Mouse (Mus musculus): Measurements from ENCODE around the gene Tns4. TPM values are rescaled to one million over a fixed set of nuclear protein-coding genes. Genes with fewer than 3 reads are reported as not detected.

The Tns4 gene
- total RNA-seq, 4 experiments from 2014 or later: not detected

DNA sequence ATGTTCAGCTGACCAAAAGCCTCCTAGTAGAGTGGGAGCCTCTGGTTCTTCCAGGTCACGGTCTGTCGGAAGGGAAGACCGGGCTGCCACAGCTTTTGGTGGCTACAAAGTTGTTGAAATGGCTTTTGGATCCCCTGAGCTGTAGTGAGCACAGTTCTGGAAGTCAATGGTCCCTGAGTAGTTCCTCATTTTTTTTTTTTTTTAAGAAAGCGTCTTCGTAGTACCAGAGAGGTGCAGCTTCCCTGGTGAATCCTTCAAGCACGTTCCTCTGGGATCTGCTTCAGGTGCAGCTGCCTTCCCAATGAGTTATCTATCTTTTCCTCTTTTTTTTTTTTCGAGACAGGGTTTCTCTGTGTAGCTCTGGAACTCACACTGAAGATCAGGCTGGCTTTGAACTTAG is 4.6 kb upstream of the Tns4 start:
- no peak for DNase-seq (ENCODE audit: low spot score in 2 of 2)

DNA sequence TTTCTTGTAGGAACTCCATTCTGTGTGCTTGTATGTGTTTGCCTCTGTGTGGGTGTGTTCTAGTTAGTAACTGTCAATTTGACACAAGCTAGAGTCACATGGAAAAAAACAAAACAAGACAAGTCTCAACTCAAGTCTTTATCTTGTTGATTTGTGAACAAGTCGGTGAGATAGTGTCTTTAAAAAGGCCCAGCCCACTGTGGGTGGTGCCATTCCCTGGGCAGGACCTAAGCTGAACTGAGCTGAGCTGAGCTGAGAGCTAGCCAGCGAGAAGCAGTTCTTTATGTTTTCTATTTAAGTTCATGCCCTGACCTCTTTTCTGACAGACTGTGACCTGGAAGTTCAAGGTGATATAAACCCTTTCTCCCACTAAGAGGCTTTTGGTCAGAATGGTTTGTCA is 2.6 kb upstream of the Tns4 start:
- no peak for DNase-seq (ENCODE audit: low spot score in 2 of 2)

DNA sequence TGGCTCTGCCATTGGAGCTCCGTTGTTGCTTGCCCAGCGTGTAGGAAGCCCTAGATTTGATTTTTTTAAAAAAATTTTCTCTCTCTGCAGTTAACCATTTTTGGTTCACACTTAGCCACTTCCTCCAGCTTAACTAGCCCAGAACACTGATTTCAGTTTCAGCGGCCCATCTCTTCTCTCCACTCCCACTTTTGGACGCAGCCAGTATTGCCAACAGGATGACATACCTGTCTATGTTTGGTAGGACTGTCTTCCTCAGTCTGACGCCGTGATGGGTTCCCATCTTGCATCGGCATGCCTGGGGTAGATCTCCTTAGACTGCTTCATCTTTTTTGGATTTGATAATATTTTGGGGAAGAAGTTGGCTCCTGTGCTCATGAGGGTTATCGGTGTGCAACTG is 1.3 kb upstream of the Tns4 start:
- no peak for DNase-seq (ENCODE audit: low spot score in 2 of 2)

DNA sequence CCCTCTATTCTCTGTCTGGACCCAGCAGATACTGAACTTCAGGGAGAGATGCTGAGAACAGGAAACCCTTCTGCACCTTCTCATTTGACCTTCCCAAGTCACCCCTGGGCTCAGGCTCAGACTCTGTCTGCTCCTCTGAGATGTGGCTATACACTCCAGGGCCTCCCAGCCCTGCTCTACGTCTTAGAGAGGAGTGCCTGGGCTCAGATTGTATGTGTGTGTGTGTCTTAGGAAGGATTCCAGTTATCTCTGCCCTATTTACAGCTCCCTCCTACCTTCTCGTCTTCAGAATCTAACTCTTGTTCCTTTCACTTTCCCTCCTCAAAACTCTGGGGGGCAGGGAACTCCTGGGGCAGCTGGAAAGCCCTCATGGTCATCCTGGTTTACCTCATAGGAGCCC is 620 bp downstream of the Tns4 start:
- no peak for DNase-seq (ENCODE audit: low spot score in 2 of 2)

DNA sequence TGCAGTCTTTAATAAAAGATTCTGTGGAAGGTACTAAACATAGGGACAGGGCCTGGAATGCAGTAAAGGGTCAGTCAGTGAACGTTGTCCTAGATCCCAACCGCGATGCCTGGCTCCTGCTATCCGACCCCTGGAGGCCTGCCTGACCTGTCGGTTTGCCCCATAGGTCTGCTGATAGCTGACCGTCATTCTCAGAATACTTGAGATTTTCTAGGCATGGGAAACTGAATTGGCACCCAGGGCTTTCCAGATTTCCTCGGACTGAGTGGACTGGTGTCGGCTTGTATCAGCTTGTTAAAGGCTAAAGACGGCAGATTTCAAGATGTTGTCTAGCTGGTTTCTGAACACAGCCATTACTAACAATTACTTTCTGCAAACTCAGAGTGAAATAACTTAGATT is 4.7 kb downstream of the Tns4 start:
- no peak for DNase-seq (ENCODE audit: low spot score in 2 of 2)

DNA sequence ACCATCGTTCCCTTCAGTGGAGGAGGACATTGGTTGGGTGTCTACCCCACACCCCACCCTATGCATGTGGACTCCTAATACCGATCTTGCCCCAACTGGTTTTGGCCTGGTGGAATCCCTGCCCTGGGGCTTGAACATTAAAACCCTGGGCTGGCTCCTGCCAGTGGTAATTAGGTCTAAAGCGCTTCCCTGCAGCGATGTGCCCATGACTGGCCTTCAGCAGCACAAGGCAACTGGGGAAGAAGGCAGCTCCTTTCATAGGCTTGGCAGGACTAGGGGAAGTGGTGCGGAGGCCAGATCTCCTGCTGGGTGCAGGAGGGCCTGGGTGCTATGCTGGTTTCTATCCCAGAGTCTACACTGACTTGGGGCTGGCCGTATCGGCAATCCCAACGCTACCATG is 5.6 kb downstream of the Tns4 start:
- DNase-seq (ENCODE audit: low spot score in 2 of 2): no peak

DNA sequence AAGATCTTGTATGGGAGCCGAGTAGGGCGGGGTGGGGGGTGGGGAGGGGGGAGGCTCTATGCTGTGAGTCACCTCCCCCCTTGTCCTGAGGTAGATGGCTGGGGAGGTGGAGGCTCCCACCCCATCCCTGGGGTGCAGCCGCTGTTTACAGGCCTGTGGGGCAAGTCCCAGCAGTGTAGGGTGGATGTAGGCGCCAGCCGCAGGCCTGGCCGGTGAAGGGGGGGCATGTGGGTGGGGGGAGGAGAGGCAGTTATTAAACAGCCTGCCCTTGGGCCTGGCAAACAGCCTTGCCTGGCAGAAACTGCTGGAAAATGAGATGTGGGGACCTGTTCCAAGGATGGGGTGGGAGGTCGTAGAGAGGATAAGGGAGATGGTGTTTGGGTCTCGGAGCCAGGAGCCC is 7.0 kb downstream of the Tns4 start:
- no peak for DNase-seq (ENCODE audit: low spot score in 2 of 2)

DNA sequence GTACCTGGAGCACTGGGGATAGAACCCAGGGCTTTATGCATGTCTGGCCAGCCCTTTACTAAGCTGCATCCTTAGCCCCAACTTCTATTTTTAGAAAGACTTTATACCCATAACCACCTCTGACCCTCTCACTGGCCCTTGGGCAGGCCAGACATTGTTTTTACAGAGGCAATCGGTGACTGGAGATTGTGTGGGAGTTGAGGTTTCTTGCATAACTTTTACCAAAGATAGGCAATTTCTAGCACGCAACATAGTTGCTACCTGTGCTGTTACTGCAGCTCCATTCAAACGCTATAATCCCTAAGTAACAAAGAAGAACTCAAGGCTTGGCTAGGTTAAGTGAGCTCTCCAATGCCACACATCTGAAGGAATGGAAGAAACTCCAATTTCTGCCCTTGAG is 7.5 kb downstream of the Tns4 start:
- no peak for DNase-seq (ENCODE audit: low spot score in 2 of 2)

DNA sequence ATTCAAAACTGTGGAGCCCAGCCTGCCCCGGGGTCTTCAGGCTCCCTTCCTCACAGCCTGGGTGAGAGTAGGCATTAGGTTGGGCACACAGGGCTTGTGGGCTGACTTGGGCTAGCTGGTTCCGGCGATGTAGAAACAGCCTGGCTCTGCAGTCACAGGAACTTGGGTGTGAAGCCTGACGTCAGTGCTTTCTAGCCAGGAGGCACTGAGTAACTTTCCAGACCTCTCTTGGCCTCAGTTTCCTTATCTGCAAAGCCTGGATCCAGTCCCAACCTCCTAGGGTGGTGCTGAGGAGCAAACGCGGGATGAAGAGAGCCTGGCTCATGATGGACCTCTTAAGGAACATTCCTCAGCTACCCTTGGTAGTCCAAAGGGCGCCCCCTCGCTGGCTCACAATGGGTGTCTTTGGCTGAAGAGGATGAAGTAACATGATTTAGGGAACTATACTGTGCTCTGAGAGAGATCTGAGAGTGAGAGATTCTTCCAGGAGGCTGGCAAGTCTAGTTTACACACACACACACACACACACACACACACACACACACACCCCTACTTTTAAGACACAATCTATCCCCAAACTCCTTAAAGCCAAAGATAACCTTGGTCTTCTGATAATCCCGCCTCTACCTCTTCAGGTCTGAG is 8.1 kb downstream of the Tns4 start:
- no peak for DNase-seq (ENCODE audit: low spot score in 2 of 2)

DNA sequence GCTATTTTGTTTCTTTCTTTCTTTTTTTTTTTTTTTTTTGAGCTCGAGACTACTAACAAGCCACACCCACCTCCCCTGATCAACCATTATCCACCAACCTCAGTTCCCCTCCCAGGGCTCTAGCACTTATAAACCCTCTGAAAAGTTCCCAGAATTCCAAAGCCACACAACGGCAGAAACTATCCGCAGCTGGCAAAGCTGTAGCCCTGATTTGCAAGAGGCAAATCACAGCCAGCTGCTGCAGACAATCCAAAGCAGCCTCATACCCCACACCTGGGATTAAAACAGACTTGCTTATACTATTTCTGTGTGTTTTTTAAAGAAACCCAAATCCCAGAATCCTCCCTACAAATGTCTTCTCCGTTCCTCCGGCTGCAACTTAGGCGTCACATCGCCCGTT is 11.2 kb downstream of the Tns4 start:
- no peak for DNase-seq (ENCODE audit: low spot score in 2 of 2)

DNA sequence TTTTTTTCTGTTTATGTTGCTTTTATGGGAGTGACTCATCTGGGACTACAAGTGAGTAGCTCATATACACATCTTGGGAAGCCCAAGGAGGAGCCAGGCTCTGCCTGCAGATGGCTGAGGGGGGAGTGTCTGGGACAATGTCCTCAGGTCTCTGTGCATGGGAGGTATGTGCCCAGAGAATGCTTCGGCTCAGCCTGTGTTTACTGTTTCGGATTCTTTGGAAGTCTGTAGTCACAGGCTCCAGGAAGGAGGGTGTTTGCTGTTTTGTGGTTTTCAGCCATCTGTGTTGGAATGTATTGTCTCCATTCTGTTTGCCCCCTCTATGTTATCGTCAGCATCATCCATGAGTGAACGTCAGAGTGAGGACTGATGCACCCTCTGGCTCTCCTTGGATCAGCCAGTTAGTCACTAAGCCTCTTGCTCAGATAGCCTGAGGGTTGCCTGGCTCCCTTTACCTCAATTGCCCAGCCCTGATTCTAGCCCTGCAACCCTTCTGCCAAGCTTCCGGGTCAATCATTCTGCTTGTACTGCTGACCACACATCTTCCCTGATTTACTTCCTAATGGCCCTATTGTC is 12.3 kb downstream of the Tns4 start:
- DNase-seq (ENCODE audit: low spot score in 2 of 2): no peak

DNA sequence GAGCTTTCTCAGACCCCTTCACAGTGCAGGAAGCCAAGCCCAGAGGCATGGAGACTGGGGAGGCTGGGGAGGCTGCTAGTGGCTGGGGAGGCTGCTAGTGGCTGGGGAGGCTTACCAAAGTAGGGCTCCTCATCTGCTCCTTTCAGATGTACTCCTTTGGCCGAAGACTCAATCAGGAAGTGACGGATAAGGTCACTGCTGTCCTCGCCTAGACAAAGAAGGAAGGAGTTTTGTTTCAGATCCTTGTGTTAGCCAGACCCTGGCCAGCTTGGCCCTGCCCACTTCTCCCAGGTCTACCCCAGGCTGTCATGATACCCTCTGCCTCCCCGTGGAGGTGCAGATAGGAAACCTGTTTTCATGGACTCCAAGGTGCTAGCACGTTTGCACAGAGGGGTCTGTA is 15.3 kb downstream of the Tns4 start:
- no peak for DNase-seq (ENCODE audit: low spot score in 2 of 2)

DNA sequence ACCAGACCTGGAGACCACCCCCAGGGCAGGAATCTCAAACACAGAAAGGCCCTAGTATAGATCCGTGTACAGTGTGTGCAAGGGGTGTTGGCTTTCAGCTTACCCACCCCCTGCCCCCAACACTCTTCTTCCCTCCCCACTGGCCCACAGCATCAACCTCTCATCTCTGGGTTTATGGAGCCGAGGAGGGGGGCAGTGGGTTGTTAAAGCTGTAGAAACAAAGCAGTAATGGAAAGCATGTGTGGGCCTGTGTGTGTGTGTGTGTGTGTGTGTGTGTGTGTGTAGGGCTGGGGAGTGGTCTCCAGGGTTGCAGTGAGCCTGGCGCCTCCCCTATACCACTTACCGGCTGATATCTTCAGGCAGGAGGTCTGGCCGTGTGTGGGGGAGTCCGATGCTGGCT is 17.2 kb downstream of the Tns4 start:
- no peak for DNase-seq (ENCODE audit: low spot score in 2 of 2)

DNA sequence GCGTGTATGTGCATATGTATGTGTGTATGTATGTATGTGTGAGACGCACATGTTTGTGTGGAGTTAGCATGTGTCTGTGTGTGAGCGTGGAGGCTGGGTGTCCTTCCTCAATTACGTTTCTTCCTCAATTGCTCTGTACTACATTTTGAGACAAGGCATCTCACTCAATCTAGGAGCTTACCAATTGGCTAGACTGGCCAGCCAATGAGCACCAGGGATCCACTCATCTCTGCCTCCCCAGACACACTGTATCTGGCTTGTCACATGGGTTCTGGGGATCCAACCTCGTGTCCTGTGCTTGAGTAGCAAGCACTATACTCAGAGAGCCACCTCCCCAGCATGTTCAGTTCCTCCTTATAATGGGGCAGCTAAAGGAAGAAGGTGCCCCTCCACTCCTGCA is 20.7 kb downstream of the Tns4 start:
- DNase-seq (ENCODE audit: low spot score in 2 of 2): no peak

DNA sequence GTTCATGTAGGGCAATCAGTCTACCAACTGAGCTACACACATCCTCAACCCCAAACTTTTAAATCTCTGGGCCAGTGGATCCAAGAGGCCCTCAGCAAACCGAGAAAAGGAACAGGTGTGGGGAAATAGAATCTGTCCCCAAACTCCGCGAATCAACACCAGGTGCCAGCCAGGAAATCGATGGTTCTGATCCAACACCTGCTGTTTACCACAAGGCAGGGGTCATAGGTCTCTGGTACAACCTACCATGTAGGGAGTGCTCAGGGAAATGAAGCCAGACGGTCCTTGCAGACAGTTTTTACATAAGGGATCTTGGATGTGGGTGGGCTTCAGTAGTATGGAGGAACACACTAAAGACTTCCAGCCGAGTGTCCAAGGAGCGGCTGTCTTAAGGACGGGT is 21.5 kb downstream of the Tns4 start:
- no peak for DNase-seq (ENCODE audit: low spot score in 2 of 2)

DNA sequence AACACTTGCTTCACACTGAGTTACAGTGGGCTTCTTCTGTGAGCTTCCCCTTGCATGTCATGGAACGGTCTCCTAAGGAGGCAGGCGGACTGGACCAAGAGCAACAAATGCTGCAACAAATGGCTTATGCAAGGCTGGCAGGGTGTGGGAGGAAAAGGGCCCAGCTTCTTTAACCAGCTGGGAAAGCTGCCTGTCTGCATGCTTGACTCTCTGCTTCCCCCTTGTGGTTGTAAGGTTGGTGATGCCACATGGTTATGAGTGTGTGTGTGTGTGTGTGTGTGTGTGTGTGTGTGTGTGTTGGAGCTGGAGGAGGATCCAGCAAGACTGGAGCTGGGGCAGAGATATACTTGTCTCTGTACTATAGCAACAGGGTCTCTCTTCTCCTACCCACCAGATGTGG is 23.1 kb downstream of the Tns4 start:
- DNase-seq (ENCODE audit: low spot score in 2 of 2): peak; percentile 68 to 71

DNA sequence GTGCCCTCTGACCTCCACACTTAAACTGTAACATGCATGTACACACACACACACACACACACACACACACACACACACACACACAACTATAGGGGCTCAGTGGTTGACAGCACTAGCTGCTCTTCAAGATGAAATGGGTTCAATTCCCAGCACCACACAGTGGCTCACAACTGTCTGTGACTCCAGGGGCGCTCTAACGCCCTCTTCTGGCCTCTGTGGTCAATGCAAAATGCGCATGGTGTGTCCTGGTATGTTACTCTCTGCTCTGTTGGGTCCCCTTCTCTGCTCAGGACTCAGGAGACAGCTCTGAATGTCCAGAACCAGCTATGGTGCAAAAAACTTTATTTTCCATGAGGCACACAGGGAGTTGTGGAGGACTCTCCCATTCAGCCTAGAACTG is 23.8 kb downstream of the Tns4 start:
- no peak for DNase-seq (ENCODE audit: low spot score in 2 of 2)

DNA sequence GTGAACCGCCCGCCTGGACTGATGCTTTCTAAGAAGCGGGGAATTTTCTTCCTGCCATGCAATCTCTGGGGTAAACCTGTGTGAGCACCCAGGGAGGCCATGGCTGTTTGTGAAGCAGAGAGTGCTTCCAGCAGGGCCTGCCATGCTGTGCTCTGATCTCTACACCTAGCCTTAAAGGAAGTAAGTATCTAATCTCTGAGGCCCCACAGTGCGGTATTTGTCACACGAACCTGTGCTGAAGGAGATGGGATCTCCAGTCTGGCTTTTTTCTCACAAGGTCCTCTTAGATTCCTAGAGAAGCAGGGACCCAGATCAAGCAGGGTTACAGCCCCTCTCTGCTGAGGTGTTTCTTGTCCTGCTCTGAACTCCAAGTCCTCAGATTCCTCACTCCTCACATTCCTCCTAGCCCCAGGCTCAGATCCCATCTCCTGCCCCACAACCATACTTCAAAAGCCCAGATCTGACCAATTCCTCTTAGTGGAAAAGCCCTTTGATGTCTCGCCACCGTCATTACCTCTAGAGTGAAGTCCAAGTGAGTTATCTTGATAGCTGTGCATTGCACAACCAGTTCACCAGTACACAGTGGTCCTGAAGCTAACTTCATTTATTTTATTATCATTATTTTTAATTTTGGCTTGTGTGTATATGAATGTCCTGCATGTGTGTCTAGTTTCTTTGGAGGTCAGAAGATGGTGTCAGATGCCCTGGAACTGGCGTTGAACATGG is 25.5 kb downstream of the Tns4 start:
- DNase-seq (ENCODE audit: low spot score in 2 of 2): no peak

DNA sequence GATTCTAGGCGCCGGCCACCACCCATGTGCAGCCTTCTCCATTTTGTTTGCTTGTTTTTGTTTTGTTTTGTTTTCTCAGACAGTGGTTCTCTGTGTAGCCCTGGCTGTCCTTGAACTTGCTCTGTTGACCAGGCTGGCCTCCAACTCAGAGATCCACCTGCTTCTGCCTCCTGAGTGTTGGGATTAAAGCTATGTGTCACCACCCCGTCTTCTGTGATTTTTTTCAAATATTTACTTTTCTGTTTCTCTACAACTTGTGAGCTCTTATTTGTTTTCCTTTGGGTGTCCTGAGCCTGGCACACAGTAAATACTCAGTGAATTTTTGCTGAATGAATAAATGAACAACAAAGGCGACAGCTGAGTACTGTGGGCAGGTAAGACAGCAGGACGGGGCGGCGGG is 26.4 kb downstream of the Tns4 start:
- DNase-seq (ENCODE audit: low spot score in 2 of 2): no peak

DNA sequence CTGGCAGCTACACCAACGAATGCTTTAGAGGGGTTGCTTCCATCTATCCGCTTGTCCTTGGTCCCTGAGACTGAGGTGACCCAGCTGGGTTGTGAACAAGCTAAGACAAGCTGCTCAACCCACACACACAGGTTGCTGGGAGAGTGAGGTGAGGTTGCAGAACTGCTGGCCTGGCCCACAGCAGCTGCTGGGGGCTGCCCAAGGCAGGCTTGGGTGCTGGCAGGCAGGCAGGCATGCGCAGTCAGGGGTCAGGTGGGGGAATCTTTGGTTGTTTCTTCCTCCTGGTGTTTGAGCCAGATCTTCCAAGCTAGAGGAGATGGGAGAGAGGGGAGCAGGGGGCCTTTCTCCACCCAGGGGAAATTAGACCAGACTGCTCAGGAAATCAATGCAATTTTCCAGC is 28.7 kb downstream of the Tns4 start:
- DNase-seq (ENCODE audit: low spot score in 2 of 2): no peak

DNA sequence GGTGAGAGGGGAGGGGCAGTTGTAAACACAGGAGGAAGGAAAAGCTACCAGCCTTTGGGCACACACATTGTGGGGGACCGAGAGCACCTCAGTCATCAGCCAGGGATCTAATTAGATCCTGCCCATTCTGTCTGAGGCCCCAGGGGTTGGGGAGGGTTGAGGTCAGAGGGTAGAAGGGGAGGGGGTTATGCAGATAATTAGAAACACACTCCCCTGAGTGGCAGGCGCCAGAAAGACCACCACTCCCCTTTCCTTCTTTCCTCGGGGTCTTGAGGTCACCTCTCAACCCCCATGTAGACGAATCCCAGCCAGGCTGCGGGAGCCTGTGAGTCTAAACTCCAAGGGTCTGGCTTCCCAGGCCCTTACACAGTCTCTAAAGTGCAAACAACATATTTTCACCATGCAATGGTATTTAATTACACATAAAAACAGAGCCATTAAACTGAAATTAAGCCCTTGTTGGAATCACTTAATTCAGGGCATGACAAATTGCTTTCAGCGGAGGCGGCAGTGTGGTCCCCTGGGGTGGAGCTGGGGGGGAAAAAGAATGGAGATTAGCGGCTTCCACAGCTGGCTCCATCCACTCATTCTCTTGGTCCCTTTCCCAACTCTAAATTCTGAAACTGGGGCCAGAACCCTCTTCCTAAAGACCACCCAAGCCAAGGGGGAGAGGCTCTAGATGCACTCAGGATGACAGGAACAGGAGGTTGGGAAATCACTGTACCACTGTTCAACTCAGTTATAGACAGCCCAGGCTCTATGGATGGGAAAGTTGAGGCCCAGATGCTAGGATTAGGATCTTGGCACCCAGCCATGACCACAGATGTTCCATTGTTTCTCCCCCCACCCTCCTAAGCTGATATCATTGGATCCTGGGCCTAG is 33.3 kb downstream of the Tns4 start:
- peak; percentile 20 to 54 for DNase-seq (ENCODE audit: low spot score in 2 of 2)

DNA sequence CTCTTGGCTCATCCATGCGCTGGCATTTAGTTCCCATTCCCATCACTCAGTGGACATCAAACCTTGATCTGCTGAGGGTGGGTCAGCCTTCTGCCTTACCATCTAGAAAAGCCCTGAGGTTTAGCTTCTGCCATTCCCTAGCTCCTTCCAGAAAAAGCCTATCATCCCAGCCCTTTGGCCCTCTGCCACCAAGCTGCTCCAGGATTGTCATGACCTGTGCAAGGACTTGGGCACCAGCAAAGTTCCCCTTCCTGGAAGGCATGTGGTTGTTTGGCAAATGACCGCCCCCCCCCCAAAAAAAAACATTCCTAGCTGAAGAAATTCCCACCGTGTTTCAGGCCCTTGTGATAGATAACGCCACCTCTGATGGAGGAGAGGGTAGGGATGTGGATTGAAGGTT is 34.0 kb downstream of the Tns4 start:
- no peak for DNase-seq (ENCODE audit: low spot score in 2 of 2)
